Mouse (Mus musculus) gonadal fat pad, adult 2 months (tissue): ENCODE results near the gene Ankrd23. TPM values are rescaled to one million over a fixed set of nuclear protein-coding genes. Genes with fewer than 3 reads are reported as not detected.

ENCODE experiments used
- DNase-seq: peaks from one replicate; pipeline ENCODE4 v3.0.0-alpha.2; 2012; ENCODE audit warnings: low read depth
- polyA plus RNA-seq: library from polyadenylated mRNA; depleted of rRNA; stranded (reverse); fragments of >200 nt; gene quantifications from 2 replicates; pipeline ENCODE4 v1.2.3, GENCODE M21; 2012

The Ankrd23 gene
- polyA plus RNA-seq, 1 experiment: 13.5 TPM

- DNase-seq: no peak
Measured at GRCm38 (mm10) chr1:36563632-36564031, 26.9 kb upstream of the Ankrd23 start.

DNA sequence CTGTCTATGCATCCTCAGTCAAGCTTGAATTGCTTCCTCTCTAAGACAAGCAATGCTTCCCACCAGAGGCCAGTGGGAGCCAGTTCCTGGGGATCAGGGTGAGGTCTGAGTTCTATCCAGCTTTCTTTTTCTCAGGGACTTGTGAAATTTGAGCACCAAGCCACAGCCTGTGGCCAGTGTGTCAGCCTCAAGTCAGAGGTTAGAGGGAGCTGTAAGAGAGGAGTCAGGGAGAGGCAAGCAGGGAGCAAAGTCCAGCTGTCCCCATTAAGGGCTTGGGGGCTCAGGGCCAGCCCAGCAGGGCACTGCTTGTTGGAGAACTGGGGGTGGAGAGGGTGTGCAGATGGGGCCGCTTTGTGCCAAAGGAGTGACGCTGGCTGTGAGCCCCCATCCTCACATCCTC is 26.5 kb upstream of the Ankrd23 start:
- no peak for DNase-seq

DNA sequence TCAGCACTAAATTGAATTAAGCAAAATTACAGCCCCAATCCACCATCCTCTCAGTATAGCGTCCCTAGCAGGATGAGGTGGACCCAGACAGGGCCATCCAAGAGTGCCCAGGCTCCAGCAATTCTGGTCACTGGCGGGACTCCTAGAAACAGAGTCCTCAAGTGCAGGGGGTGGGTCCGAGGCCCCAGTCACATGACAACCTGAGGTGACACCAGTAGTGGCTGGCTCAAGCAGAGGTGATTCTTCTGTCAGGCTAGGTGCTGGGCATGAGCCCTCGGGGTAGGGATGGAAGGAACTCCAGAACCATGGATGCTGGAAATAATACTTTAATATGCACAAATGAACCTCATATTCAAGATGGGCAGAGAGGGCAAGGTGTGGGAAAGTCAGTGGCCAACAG is 25.7 kb upstream of the Ankrd23 start:
- no peak for DNase-seq

GRCm38 (mm10) chr1:36560903-36561302 is 24.2 kb upstream of the Ankrd23 start:
- DNase-seq: no peak

- DNase-seq: no peak
Measured at GRCm38 (mm10) chr1:36559888-36560287, 23.2 kb upstream of the Ankrd23 start.

DNA sequence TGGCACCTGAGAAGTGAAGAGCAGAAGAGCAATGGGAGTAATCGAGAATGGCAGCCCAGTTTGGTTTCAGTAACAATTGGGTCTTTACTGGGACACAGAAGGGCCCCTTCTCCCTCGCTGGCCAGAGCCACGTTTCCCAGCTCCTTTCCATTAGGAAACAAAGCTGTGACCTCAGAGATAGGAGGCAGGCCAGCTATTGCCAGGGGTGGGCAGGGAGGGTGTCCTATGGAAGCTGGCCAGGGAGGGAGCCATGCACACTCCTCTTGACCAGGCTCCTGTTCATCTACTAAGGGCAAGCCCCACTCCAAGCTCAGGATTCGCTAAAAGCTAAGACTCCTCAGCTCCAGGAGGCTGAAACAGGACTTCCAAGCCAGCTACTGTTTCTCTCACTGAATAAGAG is 22.6 kb upstream of the Ankrd23 start:
- DNase-seq: no peak

GRCm38 (mm10) chr1:36558031-36558993 is 21.6 kb upstream of the Ankrd23 start, which contains the start of gene Sema4c:
TSS of gene Sema4c (minus strand) at chr1:36558349.
- DNase-seq: no peak

DNA sequence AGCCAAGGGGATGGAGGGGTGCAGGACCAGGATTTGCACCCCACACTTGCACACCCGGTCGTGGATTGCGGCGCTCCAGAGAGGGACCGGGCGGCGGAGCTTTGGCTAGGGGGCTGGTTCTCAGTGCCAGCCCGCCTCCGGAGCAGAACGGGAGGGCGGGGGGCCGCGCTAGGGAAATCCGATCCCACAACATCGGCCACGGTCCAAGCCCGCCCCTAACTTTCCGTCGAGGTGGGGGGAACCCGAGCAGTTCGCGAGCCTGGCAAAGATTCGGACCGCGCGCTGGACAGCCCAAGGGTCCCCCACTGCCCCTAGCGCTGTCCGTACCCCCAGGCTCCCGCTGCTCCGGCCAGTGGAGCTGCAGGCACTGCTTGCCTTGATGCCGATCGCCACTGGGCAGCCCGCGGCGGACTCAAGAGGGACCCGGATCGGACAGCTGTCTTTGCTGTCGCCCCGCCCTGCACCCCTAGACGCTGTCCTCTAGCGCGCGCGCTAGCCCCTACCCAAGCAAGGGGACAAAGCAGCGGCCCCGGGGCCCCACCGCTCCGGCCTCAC is 20.9 kb upstream of the Ankrd23 start:
- no peak for DNase-seq

- no peak for DNase-seq
Measured at GRCm38 (mm10) chr1:36556553-36557456, 20.1 kb upstream of the Ankrd23 start.

DNA sequence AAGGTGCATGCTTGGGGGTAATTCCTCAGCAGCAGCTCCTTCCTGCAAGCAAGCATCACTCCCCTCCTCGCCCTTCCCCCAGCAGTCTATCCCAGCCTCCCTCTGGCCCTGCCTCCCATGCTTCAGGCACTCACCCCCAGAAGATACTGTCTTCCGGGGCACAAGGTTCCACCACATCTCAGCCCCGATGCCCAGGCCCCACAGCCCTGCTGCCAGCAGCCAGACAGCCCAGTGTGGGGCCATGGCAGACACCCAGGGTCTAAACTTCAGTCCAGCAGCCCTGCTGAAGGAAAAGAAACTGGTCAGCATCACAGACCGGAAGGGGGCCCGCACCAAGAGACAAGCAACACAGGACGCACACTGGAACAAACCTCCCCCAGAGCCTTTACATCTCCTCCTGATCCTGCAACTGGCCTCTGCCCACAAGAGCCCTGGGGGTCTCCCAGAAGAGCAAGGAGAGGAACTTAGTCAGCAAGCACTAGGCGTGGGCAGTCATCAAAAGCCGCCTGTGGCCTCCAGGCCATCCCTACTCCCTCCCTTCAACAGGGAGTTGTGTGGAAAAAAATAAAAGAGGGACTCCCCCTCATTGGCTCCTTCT is 19.2 kb upstream of the Ankrd23 start:
- DNase-seq: no peak

DNA sequence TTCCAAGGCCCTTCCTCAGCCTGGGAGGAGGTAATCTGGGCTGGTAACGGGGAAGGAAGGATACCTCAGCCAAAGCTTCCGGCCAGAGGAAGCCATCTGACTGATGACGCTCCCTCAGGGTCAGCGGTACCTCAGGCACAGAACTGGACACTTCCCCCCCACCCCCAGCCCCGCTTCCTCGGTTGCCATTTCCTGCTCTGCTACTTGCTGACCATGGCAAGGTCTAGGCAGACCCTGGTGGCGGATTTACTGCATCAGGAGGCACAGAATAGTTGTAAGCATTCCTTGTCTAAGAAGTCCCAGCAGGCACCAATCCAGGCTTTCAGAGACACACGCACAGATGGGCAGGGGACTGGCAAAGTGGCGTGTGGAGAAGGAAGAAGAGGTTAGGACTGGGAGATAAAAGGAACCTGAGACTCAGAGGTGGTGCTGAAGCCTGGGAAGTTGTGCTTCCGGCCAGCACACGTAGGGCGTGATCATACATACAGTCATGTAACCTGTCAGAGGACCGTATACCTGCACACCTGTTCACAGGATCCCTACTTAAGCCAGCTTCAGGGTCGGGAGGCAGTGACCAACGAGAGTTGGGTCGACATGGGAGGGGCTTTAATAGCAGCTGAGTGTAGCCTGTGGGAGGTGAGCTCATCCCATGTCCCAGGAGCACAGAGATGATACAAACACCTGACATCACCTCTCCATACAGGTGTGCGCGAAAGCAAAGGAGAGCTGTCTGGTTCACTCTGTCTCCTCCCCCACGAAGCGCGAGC is 18.1 kb upstream of the Ankrd23 start:
- DNase-seq: no peak

DNA sequence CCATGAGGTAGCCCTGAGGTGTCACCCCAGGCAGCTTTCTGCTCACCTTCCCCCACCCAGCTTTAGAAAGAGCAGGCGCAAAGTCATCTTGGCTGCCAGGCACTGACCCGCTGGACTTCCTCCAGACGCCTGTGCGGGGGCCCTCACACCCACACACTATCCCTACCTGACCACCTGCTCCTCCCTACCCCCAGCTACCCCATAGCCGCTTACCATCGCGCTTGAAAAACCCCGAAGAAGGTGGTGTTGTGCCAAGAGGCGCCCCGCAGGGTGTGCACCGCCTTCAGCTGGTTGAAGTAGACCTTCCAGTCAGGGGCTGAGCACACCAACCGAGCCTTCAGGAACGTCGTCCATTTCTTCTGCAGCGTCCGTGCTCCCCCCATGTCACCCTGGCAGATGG is 15.8 kb upstream of the Ankrd23 start:
- no peak for DNase-seq

DNA sequence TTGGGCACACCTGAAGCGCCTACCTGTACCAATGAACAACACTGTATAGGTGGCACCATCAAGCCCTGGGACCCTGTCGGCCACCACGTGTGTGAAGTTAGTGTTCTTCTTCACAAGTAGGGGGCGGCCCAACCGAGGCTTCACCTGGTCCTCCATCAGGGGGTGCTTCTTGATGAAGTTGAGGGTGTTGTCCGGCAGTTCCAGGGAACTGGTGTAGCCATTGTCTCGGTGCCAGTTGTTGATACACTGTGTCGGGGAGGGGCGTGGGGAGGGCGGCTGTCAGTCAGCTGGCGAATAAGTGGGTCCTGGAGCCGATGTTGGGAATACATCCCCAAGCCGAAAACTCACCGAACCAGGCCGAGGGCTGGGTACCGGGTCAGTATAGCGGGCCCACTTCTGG is 15.2 kb upstream of the Ankrd23 start:
- DNase-seq: no peak

DNA sequence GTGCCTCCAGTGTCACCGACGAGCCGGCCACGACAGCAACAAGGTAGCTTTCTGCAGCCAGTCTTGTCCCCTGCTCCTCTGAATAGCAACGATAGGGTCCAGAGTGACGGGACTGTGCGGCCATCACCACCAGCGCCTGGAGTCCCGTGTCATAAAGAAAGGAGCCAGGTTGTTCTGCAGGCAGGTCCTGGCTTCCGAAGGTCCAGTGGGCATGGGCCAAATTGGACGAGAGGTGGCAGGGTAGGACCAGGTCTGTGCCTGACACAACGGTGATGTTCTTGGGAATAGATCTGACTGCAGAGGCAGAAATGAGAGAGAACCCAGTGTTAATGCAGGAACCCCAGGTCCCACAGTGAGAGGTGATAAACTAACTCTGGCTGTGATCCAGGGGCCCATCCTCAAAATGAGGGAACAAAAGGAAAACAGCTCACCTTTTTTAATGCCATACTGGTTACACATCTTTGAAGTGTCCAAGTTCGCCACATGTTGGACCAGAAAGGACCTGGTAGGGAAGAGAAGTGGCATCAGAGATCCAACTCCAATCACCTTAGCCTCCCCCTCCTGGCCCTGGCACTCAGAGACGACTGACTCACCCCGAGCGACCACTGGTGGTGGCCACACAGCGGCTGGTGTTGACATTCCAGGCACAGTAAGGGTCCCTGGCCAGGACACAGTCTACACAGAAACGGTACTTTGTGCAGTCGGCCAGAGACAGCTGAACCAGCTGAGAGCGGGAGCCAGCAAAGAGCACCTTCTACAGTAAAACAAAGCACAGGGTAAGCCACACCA is 13.6 kb upstream of the Ankrd23 start:
- DNase-seq: no peak

- no peak for DNase-seq
Measured at GRCm38 (mm10) chr1:36549491-36549890, 12.8 kb upstream of the Ankrd23 start.

GRCm38 (mm10) chr1:36548771-36549170 is 12.1 kb upstream of the Ankrd23 start:
- no peak for DNase-seq

DNA sequence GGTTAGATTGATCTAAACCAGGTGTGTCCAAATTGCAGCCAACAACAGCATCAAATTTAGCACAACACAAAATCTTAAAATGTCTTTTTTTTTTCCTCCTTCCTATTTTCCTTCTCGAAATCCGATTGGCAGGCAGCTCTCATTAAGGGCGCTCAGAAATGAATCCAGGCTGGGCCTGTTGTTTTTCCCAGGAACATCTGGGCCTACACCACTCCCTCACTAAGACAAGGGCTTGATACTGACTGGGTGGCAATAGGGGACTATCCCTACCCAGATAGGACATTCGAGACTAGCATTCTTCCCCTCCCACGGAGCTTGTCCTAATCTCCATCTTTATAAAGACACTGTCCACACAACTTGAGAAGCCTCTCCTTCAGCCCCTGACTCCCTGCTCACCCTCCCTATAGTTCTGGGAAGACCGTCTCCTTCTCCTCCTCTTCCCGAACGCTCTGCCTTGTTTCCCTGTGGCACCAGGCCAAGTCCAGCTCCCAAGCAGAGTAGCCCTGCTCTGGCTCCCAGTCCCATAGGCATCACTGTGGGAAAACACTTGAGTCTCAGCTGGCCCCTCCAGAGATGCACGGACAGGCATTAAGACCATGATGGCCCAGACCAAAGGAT is 11.4 kb upstream of the Ankrd23 start:
- no peak for DNase-seq

DNA sequence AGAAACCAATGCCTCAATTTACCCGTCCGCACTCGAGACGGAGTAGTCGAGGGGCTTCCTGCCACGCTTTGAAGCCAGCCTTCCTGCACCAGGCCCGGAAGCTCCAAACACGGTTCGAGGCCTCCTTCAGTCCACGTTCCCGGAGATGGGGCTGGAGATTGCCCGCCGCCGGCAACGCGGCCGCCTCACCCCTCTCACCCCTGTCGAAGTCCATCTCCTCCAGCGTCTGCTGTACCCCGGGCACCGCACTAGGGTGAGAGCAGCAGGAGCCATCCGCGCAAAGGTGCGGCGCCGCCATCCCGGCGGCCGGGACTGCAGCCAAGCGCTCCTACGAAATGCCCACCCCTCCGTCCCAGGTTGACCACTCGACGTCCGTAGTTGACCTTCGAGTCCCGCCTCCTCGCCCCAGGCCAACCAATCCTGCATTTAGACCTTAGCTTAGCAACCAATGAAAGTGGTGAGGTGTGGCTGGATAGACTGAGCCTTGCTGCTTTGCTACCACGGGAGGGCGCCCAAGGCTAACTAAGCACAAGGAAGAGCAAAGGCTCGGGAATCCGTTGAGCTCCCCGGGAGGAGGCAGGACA is 10.3 kb upstream of the Ankrd23 start, which contains the start of gene Ankrd39:
TSS of gene Ankrd39 (minus strand) at position 558 of the 584 bp plus-strand sequence.
- peak; percentile 90 for DNase-seq
